Mouse (Mus musculus): ENCODE data around the gene Ccdc106.

- TF ChIP-seq MYOD1 (IDR thresholded peaks at IDR 0.05; ENCODE audit: control insufficient read depth, insufficient read length, low read depth) (no peak), CEBPB (IDR thresholded peaks at IDR 0.05; ENCODE audit: low read depth) (no peak), CTCF (IDR thresholded peaks at IDR 0.05; ENCODE audit: control insufficient read depth, insufficient read depth, insufficient read length) (no peak), MAX (IDR thresholded peaks at IDR 0.05) (no peak), FOSL1 (IDR thresholded peaks at IDR 0.05; ENCODE audit: insufficient read depth, low read length, poor library complexity, severe bottlenecking) (no peak)
These were observed 32.6 kb downstream of the Ccdc106 start for GRCm38 (mm10) chr7:5052931-5053343.
